Mouse (Mus musculus) cerebellum, adult (tissue): Measurements from ENCODE around the gene AC140267.1.

Experiments
- ATAC-seq: cut with Nextera tagmentation; 2 replicates; pipeline ENCODE4 v1.9.2; 2017; ENCODE audit warnings: mild to moderate bottlenecking, moderate library complexity, mixed read lengths; ENCODE audit not compliant: insufficient number of reproducible peaks, low FRiP score, low TSS enrichment

AC140267.1 gene

GRCm38 (mm10) chr15:80225796-80226195 lies 9.8 kb upstream of the AC140267.1 start:
- no peak for ATAC-seq

DNA sequence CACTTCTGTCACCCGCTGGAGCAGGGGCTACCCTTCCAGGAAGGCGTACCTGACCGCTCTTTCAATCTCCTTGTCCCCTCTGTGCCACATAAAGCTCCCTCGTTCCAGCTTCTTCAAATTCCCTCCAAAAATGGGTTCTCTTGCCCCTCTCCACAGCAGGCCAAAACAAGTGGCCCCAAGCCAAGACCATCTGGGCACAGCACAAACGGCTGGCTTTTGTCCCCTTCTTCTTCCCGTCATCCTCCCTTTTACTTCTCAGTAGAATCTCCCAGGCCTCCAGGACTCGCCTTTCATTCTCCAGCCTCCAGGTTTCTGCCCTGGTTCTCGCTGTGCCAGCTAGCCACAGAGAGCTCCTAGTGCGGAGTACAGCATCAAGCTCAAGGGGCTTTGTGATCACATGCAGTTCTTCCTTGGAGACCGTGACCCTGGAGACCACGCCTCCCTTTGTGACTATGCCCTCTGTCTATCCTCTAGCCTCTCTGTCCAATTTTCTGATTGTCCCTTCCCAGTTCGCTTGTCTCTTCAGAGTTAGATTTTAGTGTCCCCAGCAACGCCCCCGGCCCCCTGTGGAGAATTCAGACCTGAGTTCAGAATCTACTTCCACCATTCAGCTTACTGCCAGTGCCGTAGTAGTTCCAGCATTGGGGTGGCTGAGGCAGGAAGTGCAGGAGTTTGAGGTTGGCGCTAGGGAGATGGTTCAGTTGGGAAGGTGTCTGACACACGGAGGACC lies 7.4 kb upstream of the AC140267.1 start:
- no peak for ATAC-seq

DNA sequence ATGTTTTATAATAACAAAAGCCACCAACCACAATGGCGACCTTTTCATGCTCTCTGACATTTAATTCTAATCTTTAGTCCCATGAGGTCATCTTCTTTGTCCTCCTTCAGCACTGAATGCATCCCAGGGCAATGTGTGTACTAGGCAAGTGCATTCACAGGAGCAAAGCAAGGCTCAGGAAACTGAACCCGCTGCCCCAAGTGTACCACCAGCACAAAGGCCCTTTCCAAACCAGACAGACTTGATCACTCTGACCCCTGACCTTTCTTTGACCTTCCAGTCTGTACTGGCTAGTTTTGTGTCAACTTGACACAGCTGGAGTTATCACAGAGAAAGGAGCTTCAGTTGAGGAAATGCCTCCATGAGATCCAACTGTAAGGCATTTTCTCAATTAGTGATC lies 3.3 kb upstream of the AC140267.1 start:
- ATAC-seq = no peak

GRCm38 (mm10) chr15:80233053-80233452 lies 2.6 kb upstream of the AC140267.1 start:
- ATAC-seq = no peak

DNA sequence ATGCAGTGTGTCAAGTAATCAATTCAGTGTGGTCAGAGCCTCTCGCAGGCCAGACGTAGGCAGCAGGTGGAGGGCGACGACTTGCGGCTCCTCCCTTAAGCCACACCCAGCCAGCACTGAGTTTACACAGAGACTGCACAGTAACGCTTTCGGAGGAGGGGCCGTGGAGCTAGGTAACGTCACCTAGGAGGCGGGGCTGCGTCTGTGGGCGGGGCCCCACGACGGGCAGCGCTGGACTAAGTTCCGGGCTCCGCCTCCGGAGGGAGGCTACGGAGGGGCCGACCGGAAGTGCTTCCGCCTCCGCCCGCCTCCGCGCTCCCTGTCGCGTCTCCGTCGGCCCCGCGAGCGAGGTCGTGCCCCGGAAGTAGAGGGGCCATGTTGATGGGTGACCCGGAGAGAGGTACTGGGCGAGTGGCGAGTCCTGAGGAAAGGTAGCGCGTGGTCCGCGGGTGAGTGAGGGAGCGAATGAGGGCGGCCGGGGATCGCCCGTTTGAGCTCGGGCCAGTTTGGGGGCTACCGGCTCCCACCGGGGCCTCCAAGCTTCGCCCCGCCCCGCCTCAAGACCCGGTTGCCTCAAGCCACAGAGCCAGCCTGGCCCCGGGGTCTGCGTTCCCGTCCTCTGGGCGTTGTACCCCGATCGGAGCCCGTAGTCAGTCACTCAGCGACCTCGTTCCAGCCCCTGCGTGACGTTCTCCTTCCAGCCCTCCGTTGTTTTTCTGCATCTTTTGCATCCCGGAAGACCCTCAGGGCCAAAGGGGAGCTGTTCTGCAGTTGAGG lies 1.7 kb upstream of the AC140267.1 start, which contains the start of gene Mief1:
TSS of gene Mief1 (plus strand) at position 286 of the 777 bp plus-strand sequence.
- ATAC-seq = peak; percentile 95

- peak; percentile 31; the same call in 1 of the 2 replicates for ATAC-seq
Observed at GRCm38 (mm10) chr15:80248135-80248534, 12.5 kb downstream of the AC140267.1 start.

DNA sequence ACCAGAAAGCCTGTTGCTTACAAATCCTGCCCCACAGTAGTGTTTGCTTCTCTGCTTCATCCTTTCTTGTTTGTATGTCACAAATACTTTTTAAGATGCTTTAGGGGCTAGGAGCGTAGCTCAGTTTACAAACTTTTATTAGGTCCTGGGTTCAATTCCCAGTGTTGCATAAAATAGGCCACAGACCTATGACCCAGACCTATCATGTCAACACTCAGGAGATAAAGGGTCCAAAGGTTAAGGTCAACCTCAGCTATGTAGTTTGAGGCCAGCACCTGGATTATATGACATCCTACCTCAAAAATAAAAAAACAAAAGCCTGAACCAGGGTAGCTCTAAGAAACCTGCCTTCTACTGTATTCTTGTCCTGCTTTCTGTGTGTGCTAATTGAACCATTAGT lies 13.0 kb downstream of the AC140267.1 start:
- ATAC-seq = no peak

- no peak for ATAC-seq
Observed at GRCm38 (mm10) chr15:80249672-80250071, 14.0 kb downstream of the AC140267.1 start.

- no peak for ATAC-seq
Observed at GRCm38 (mm10) chr15:80250586-80250985, 15.0 kb downstream of the AC140267.1 start.

GRCm38 (mm10) chr15:80253530-80253929 lies 17.9 kb downstream of the AC140267.1 start:
- no peak for ATAC-seq

DNA sequence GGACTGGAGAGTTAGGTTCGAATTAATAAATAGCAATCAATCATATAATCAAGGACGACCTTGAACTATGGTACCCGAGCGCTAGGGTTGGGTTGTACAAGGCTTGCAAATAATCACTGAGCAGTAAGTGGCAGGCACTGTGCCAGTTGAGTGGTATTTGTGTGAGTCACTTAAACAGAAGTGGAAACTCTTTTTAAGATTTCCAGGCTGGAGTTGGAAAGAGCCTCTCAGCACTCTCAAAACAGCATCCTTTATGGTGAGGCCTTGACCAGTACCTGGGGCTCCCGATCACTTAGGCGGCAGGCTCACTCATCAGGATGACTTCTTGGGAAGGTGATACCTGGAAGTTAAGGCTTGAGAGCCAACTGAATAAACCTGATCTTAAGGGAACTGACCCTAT lies 18.6 kb downstream of the AC140267.1 start:
- ATAC-seq = no peak

DNA sequence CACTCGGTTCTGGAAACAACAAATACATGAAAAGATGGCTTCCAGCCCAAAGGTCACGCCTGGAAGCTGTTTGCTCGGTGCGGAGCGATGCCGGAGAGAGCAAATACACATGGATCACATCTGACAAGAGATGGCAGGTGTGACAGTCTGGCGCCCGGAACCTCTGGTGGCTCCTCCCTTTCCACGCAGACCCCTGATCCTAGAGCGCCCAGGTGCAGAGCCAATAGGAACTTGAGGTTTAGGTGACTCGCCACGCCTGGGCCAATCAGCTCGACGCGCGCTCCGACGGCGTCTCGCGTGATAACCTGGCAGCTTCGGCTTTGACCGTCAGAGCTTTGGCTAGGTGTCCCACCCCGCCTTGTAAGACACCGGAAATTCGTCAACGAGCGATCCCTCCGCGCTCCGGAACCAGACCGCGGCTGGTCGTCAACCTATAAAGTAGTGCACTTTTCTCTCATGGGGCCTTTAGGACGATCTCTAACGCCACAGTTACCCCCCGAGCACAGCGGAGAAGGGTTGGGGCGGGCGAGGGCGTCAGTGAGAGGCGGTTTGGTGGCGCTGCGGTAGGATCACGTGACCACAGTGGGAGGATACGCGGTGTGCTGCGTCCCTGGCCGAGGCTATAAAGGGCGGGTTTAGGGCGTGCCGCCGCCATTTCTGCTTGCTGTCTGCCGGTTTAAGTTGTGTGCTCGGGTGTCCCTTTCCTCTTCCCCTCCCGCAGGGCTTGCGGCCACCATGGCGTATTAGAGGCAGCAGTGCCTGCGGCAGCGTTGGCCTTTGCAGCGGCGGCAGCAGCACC lies 19.4 kb downstream of the AC140267.1 start, which contains the start of gene Atf4:
TSS of gene Atf4 (plus strand) at position 338 of the 799 bp plus-strand sequence.
- peak; percentile 92 for ATAC-seq

DNA sequence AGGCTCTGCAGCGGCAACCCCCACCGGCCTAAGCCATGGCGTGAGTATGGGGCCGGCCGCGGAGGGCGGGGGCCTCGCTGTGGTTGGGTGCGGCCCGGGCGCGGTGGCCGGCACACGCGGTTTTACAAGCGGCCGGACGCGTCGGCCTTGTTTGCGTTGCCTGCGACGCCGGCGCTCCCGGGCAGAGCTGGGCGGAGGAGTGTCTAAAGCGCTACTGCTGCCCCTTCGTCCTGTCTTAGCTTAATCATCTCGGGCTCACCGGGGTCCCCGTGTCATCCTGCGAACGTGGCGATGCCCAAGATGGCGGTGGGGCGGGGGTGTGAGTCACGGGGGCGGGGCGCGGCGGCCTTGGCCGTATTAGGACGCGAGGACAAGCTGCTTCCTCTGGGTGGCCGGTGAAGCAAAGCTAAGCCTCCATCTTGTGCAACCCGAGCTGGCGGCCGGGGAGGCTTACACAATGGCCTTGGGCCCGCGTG lies 20.0 kb downstream of the AC140267.1 start:
- ATAC-seq = peak; percentile 7; the same call in 1 of the 2 replicates

DNA sequence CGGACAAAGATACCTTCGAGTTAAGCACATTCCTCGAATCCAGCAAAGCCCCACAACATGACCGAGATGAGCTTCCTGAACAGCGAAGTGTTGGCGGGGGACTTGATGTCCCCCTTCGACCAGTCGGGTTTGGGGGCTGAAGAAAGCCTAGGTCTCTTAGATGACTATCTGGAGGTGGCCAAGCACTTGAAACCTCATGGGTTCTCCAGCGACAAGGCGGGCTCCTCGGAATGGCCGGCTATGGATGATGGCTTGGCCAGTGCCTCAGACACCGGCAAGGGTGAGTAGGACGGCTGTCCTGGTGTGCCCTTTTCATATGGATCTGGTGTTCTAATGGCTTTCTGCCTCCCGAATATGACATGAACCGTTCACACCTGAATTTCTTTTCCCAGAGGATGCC lies 20.6 kb downstream of the AC140267.1 start:
- no peak for ATAC-seq

GRCm38 (mm10) chr15:80256656-80257601 lies 21.3 kb downstream of the AC140267.1 start:
- ATAC-seq = no peak

DNA sequence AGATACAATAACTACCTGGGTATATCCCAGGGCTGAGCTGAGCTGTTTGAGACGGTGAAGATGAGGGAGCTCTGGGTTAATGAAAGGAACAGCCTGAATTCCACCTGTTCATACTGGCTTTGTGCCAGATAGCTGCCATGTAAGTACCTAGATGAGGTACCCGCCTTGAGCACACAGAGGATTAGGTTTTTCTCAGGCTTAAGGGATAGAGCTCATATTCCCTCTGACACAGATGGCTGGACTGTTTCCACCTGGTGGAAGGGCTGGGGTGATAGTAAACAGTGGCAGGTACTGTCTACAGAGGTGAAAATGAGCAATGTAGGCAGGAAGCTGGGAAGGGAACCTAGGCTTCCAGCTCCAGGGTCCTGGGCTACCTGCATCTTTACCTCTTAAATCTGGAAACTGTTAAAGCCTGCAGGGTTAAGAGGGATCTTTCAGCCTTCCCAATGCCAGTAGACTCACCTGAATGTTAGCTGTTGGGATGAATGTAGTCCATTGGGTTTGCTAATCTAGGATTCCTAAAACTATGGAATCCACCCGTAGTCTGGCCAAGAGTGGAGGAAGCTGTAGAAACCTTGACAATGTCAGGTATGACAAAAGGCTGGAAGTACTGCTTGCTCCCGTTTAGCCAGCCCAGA lies 22.1 kb downstream of the AC140267.1 start:
- ATAC-seq = no peak

DNA sequence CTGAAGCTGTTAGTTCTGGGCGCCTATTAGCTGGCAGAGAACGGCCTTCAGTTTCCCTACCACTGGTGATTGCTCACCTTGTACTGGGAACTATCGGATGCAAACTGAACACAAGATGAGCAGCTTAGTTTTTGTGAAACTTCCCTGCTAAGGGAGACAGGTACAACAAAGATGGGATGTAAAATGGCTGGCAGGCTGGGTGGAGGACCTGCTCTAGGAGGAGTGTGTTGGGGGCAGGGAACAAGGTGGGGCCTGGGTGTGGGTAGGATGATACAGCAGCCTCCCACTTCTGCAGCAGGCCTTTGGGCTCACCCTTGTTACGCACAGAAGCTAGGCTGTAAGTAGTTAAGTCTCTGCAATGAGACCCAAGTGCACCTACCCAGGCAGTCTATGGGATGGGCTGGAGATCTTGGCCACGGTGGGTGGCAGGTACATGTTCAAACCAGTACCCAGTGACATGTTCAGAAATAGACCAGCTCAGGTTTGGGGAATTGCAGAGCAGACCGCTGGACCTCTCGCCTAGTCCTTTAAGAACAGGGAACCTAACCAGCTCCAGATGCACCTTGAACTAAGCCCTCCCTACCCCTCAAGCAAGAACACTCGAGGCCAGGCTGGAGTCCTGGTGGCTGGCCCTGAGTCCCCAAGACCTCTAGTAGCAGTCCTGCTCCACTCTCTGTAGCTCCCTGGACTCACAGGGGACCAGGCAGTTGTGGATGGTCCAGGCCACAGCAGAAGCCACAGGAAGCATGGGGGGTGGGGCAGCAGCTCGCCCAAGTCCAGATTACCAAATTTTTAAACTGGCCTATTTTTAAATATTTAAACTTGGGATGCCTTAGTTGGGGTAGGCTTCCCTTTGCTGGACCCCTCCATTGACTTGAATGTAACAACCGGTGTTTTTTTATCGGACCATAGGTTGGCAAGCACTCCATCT lies 22.9 kb downstream of the AC140267.1 start:
- ATAC-seq = no peak
